Mouse (Mus musculus) limb, embryonic 10.5 days (tissue): ENCODE data around the gene Slc12a8. TPM values are rescaled to one million over a fixed set of nuclear protein-coding genes. Genes with fewer than 3 reads are reported as not detected.

ENCODE experiments used
- DNase-seq: peaks from one replicate; pipeline ENCODE4 v3.0.0-alpha.2; 2017; ENCODE audit warnings: low spot score
- H3K27ac ChIP-seq: fragments of 300-500 bp; sonication (generic); 2 replicates; pipeline ENCODE4 v1.5.1; 2016; ENCODE audit warnings: mild to moderate bottlenecking
- H3K27me3 ChIP-seq: fragments of 300-500 bp; sonication (generic); 2 replicates; pipeline ENCODE4 v1.6.1; 2016; ENCODE audit warnings: low read depth, mild to moderate bottlenecking; ENCODE audit not compliant: poor library complexity, severe bottlenecking
- H3K36me3 ChIP-seq: fragments of 300-500 bp; sonication (generic); 2 replicates; pipeline ENCODE4 v1.6.1; 2016; ENCODE audit warnings: mild to moderate bottlenecking, moderate library complexity
- H3K4me1 ChIP-seq: fragments of 300-500 bp; sonication (generic); 2 replicates; pipeline ENCODE4 v1.6.1; 2016
- H3K4me3 ChIP-seq: fragments of 300-500 bp; sonication (generic); 2 replicates; pipeline ENCODE4 v1.5.1; 2016; ENCODE audit warnings: mild to moderate bottlenecking, moderate library complexity
- H3K9me3 ChIP-seq: fragments of 300-500 bp; sonication (generic); replicated peaks from 2 replicates; pipeline ENCODE4 v1.6.1; 2016; ENCODE audit warnings: mild to moderate bottlenecking
- WGBS: fragments of 180-500 bp; shearing (Covaris S2); methylation state at CpG from one replicate; pipeline ENCODE4 v1.1.7; 2016; 5-methylcytosine and 5-hydroxymethylcytosine counted together
- polyA plus RNA-seq: library from polyadenylated mRNA; unstranded; fragments of >200 nt; fragmentation: Nextera tagmentation; extraction: Ambion mirVana; gene quantifications from 2 replicates; pipeline ENCODE4 v1.2.1, GENCODE M21; 2016

Gene Slc12a8
- polyA plus RNA-seq, 1 experiment from 2014 or later: 0.60 TPM

GRCm38 (mm10) chr16:33612056-33612770, 95.1 kb downstream of the Slc12a8 start:
- DNase-seq: no peak
- H3K4me1 ChIP-seq: no peaks in the 10 kb centered on the region
- H3K4me3 ChIP-seq: no peak overlapping the region
- no peaks in the 10 kb centered on the region for H3K9me3 ChIP-seq
- 89% methylated on average over 6 of the region's 6 CpGs for WGBS
- H3K27ac ChIP-seq: no peak overlapping the region
- no peaks in the 10 kb centered on the region for H3K36me3 ChIP-seq
- H3K27me3 ChIP-seq: no peaks in the 10 kb centered on the region

DNA sequence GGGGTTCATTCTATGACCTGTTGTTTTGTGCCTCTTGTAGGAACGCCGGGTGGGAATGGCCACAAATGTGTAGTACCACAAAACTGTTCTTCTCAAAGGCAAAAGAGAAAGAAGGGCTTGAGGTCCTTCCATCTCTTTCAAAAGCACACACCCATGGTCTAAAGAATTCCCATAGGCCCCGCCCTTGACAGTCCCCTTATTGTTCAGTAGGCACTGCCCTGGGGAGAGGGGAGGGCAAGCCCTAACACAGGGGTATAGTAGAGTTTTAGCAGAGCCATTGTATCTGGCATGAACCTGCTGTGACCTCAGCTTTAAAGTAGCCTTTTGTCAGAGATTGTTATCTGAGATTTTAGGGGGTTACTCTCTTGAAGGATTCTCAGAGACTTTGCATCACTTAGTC, 98.9 kb downstream of the Slc12a8 start:
- no peaks in the 10 kb centered on the region for H3K4me1 ChIP-seq
- 90% methylated on average over 3 of the region's 3 CpGs for WGBS
- no peaks in the 10 kb centered on the region for H3K36me3 ChIP-seq
- no peak overlapping the region for H3K27ac ChIP-seq
- H3K9me3 ChIP-seq: 0 out of 2 replicates have a peak, but pooled peaks cover 2% of the 10 kb centered on the region
- peak; percentile 2 for DNase-seq
- H3K4me3 ChIP-seq: no peak overlapping the region
- H3K27me3 ChIP-seq: no peaks in the 10 kb centered on the region

GRCm38 (mm10) chr16:33621836-33622235, 104.7 kb downstream of the Slc12a8 start:
- no peaks in the 10 kb centered on the region for H3K4me1 ChIP-seq
- H3K27me3 ChIP-seq: no peaks in the 10 kb centered on the region
- H3K4me3 ChIP-seq: no peak overlapping the region
- H3K9me3 ChIP-seq: 0 out of 2 replicates have a peak, but pooled peaks cover 2% of the 10 kb centered on the region
- H3K27ac ChIP-seq: no peak overlapping the region
- H3K36me3 ChIP-seq: no peaks in the 10 kb centered on the region
- peak; percentile 24 for DNase-seq
- 53% methylated on average over 3 of the region's 3 CpGs for WGBS

DNA sequence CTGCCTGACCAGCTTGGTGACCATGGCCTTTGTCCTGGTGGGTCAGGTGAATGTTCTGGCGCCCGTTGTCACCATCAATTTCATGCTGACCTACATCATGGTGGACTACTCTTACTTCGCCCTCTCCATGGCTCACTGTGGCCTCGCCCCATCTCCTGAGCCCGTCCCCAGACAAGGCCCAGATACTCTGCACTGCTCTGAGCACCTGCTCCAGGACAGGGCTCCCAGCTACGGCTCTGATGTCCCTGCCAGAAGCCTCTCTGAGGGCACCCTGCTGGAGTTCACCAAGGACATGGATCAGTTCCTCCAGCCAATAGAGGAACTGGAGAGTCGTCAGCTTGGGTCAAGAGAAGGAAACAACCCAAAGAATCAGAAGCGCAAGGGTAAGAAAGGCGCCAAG, 107.5 kb downstream of the Slc12a8 start:
- Histone ChIP-seq H3K27me3 (no peaks in the 10 kb centered on the region), H3K27ac (no peak overlapping the region), H3K4me1 (no peaks in the 10 kb centered on the region), H3K36me3 (no peaks in the 10 kb centered on the region), H3K9me3 (0 out of 2 replicates have a peak, but pooled peaks cover under 1% of the 10 kb centered on the region), H3K4me3 (no peak overlapping the region)
- WGBS: 95% methylated on average over 9 of the region's 9 CpGs
- DNase-seq: peak; percentile 22

DNA sequence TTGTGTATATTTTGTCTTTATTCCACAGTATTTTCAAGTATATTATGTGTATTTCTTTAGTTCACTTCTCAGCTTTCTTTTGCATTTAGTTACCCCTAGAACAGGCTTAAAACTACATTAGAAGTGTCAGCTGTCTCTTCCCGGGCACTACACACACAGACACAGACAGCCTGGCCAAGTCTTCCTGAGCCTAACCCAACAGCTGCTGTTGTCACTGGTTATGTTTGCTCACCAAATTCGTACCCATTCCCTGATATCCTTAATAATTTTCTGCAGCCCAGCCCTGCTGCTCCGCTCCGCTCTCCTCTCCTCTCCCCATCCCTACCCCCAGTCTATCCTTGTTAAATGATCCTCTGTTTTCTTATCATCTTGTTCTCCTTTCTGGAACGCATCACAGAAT, 112.4 kb downstream of the Slc12a8 start:
- no peaks in the 10 kb centered on the region for H3K9me3 ChIP-seq
- no peak for DNase-seq
- H3K36me3 ChIP-seq: no peaks in the 10 kb centered on the region
- H3K4me1 ChIP-seq: no peaks in the 10 kb centered on the region
- no peak overlapping the region for H3K27ac ChIP-seq
- H3K27me3 ChIP-seq: no peaks in the 10 kb centered on the region
- WGBS: 94% methylated on average over 5 of the region's 5 CpGs
- H3K4me3 ChIP-seq: no peak overlapping the region

GRCm38 (mm10) chr16:33635836-33636595, 118.9 kb downstream of the Slc12a8 start:
- H3K4me1 ChIP-seq: no peaks in the 10 kb centered on the region
- no peaks in the 10 kb centered on the region for H3K9me3 ChIP-seq
- H3K4me3 ChIP-seq: no peak overlapping the region
- no peak overlapping the region for H3K27ac ChIP-seq
- H3K36me3 ChIP-seq: no peaks in the 10 kb centered on the region
- H3K27me3 ChIP-seq: no peaks in the 10 kb centered on the region
- WGBS: 86% methylated on average over 12 of the region's 12 CpGs
- no peak for DNase-seq

GRCm38 (mm10) chr16:33641779-33642178, 124.7 kb downstream of the Slc12a8 start:
- Histone ChIP-seq H3K36me3 (no peaks in the 10 kb centered on the region), H3K27me3 (no peaks in the 10 kb centered on the region), H3K27ac (no peak overlapping the region), H3K9me3 (no peaks in the 10 kb centered on the region), H3K4me3 (no peak overlapping the region), H3K4me1 (no peaks in the 10 kb centered on the region)
- 87% methylated on average over 3 of the region's 3 CpGs for WGBS
- DNase-seq: no peak

DNA sequence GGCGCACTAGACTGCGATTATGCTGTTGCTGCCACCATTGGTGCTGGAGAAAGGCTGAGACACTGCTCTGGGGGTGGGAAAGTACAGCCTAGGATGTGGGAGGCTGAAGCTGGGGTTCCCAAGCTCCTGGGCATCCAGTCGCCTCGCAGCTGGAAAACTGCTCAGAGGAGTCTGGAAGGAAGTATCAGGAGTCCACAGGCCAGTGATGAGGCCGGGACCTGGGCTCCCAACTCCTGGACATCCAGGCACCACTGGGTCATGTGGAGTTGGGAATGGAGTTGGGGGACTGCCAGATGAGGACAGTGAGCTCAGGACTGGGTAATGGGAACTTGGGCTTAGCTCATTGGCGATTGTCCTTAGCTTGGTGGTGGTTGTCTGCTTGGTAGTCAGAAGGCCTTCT, 136.0 kb downstream of the Slc12a8 start:
- no peaks in the 10 kb centered on the region for H3K4me1 ChIP-seq
- 90% methylated on average over 6 of the region's 6 CpGs for WGBS
- no peak overlapping the region for H3K4me3 ChIP-seq
- no peak overlapping the region for H3K27ac ChIP-seq
- H3K27me3 ChIP-seq: no peaks in the 10 kb centered on the region
- DNase-seq: no peak
- H3K9me3 ChIP-seq: no peaks in the 10 kb centered on the region
- H3K36me3 ChIP-seq: no peaks in the 10 kb centered on the region

DNA sequence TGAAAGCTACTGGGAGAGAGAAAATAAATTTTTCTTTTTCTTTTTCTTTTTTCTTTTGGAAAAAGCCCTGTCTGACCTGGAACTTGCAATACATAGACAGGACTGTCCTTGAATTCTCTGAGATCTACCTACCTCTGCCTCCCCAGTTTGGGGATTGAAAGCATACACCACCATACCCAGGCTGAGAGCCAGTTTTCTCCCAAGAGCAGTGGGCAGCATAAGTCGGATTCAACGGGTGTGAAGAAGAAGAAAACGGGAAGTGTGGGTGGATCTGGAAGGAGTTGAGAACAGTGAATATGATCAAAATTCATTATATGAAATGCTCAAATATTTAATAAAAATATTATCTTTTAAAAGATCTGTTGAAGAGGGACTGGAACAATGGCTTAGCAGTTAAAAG, 138.3 kb downstream of the Slc12a8 start:
- no peak for DNase-seq
- WGBS: 98% methylated on average over 3 of the region's 3 CpGs
- no peak overlapping the region for H3K4me3 ChIP-seq
- H3K36me3 ChIP-seq: no peaks in the 10 kb centered on the region
- H3K27ac ChIP-seq: no peak overlapping the region
- peaks cover 9% of the 10 kb centered on the region for H3K4me1 ChIP-seq
- no peaks in the 10 kb centered on the region for H3K27me3 ChIP-seq
- H3K9me3 ChIP-seq: no peaks in the 10 kb centered on the region

GRCm38 (mm10) chr16:33657191-33657590, 140.1 kb downstream of the Slc12a8 start:
- no peak for DNase-seq
- Histone ChIP-seq H3K27ac (no peak overlapping the region), H3K4me1 (peaks cover 9% of the 10 kb centered on the region), H3K36me3 (no peaks in the 10 kb centered on the region), H3K27me3 (no peaks in the 10 kb centered on the region), H3K4me3 (no peak overlapping the region), H3K9me3 (no peaks in the 10 kb centered on the region)
- WGBS: 91% methylated on average over 3 of the region's 3 CpGs

GRCm38 (mm10) chr16:33658121-33658520, 141.0 kb downstream of the Slc12a8 start:
- Histone ChIP-seq H3K27me3 (no peaks in the 10 kb centered on the region), H3K9me3 (no peaks in the 10 kb centered on the region), H3K4me3 (no peak overlapping the region), H3K4me1 (peaks cover 9% of the 10 kb centered on the region), H3K36me3 (no peaks in the 10 kb centered on the region), H3K27ac (no peak overlapping the region)
- WGBS: 99% methylated on average over 3 of the region's 3 CpGs
- DNase-seq: no peak

DNA sequence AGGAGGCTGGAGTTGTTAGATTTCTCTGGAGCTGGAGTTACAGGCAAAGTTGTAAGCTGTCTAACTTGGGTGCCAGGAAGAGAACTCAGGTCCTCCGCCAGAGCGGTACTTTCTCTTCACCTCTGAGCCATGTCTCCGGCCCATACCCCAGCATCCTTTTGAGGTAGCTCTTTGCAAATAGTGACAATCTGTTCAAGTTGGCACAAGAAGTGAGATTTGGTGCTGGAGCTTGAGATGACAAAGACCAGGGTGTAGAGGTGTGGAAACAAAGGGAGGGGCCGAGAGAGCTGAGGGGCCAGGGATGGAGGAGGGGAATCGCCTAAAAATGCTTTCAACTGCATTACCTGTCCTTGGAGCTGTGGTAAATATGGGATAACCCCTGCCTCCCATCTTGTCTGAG, 142.4 kb downstream of the Slc12a8 start:
- H3K27ac ChIP-seq: no peak overlapping the region
- WGBS: 86% methylated on average over 5 of the region's 5 CpGs
- DNase-seq: no peak

DNA sequence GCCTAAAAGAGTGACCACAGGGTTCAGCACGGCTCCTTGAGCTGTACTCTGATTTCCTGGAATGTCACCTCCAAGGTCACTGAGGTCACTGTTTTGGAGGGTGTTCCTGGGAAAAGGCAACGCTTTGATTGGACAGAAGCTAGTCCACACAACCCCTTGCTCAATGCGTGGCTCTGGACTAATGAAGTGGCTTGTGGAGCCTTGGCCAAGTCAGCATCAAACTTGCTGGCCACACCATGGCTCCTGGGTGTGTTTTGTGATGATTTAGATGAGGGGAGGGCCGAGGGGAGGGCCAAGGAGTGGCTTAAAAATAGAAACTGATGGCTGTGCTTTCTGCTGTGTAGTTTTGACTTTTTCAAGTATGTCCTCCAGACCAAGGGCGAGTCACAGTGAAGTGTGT, 143.0 kb downstream of the Slc12a8 start:
- H3K4me3 ChIP-seq: no peak overlapping the region
- H3K36me3 ChIP-seq: no peaks in the 10 kb centered on the region
- 53% methylated on average over 5 of the region's 5 CpGs for whole genome bisulfite sequencing
- peaks cover 9% of the 10 kb centered on the region for H3K4me1 ChIP-seq
- DNase-seq: no peak
- H3K27me3 ChIP-seq: no peaks in the 10 kb centered on the region
- no peak overlapping the region for H3K27ac ChIP-seq
- no peaks in the 10 kb centered on the region for H3K9me3 ChIP-seq

More for the DNA sequence above, 142.4 kb downstream of the Slc12a8 start:
- Histone ChIP-seq H3K9me3 (no peaks in the 10 kb centered on the region), H3K36me3 (no peaks in the 10 kb centered on the region), H3K27me3 (no peaks in the 10 kb centered on the region), H3K4me3 (no peak overlapping the region), H3K4me1 (peaks cover 9% of the 10 kb centered on the region)
